Mouse (Mus musculus): ENCODE measurements at regions not wholly inside any gene's neighbourhood (a gene's known extent, or its start where the extent isn't known, plus 50 kb on each side); places are given as distances from the start of the nearest gene placed in this dataset.

- H3K27ac ChIP-seq, result no peak overlapping the region
- DNase-seq (ENCODE audit: low spot score) (no peak), ATAC-seq (ENCODE audit: low FRiP score) (no peak)
- no peaks in the 10 kb centered on the region for H3K4me1 ChIP-seq (replicated peaks; ENCODE audit: control insufficient read depth, insufficient read depth, low read length)
- H3K27me3 ChIP-seq (ENCODE audit: control insufficient read depth, insufficient read depth, low read length), result no peaks in the 10 kb centered on the region
- WGBS, result 84% methylated on average over 4 of the region's 4 CpGs
- H3K4me2 ChIP-seq (replicated peaks), result no peak overlapping the region
- no peak overlapping the region for H3K4me3 ChIP-seq (replicated peaks; ENCODE audit: low read length)
- H3K9me3 ChIP-seq (ENCODE audit: control insufficient read depth, low read length), result no peaks in the 10 kb centered on the region; the same call in 1 of the 2 replicates
- H3K9ac ChIP-seq, result no peak overlapping the region
- H3K36me3 ChIP-seq (replicated peaks; ENCODE audit: control insufficient read depth, insufficient read depth), result no peaks in the 10 kb centered on the region
These were observed 205.7 kb downstream of the Rpap3 start for GRCm38 (mm10) chr15:97499821-97500385.

GRCm38 (mm10) chr15:97499240-97499639 lies 206.4 kb downstream of the Rpap3 start:
- no peaks in the 10 kb centered on the region for H3K4me1 ChIP-seq (replicated peaks; ENCODE audit: control insufficient read depth, insufficient read depth, low read length)
- no peak overlapping the region for H3K4me2 ChIP-seq (replicated peaks)
- H3K27ac ChIP-seq, result no peak overlapping the region
- 86% methylated on average over 5 of the region's 5 CpGs for WGBS
- H3K36me3 ChIP-seq (replicated peaks; ENCODE audit: control insufficient read depth, insufficient read depth), result no peaks in the 10 kb centered on the region
- ATAC-seq (ENCODE audit: low FRiP score) (no peak), DNase-seq (ENCODE audit: low spot score) (no peak)
- H3K4me3 ChIP-seq (replicated peaks; ENCODE audit: low read length), result no peak overlapping the region
- H3K27me3 ChIP-seq (ENCODE audit: control insufficient read depth, insufficient read depth, low read length), result no peaks in the 10 kb centered on the region
- no peaks in the 10 kb centered on the region; the same call in 1 of the 2 replicates for H3K9me3 ChIP-seq (ENCODE audit: control insufficient read depth, low read length)
- H3K9ac ChIP-seq, result no peak overlapping the region

- H3K27ac ChIP-seq, result no peak overlapping the region
- H3K4me3 ChIP-seq (replicated peaks; ENCODE audit: low read length), result no peak overlapping the region
- no peak overlapping the region for H3K4me2 ChIP-seq (replicated peaks)
- H3K36me3 ChIP-seq (replicated peaks; ENCODE audit: control insufficient read depth, insufficient read depth), result no peaks in the 10 kb centered on the region
- H3K9ac ChIP-seq, result no peak overlapping the region
- no peaks in the 10 kb centered on the region for H3K27me3 ChIP-seq (ENCODE audit: control insufficient read depth, insufficient read depth, low read length)
- WGBS, result 92% methylated on average over 3 of the region's 3 CpGs
- H3K9me3 ChIP-seq (ENCODE audit: control insufficient read depth, low read length), result no peaks in the 10 kb centered on the region; the same call in 1 of the 2 replicates
- no peak for ATAC-seq (ENCODE audit: low FRiP score)
- no peak for DNase-seq (ENCODE audit: low spot score)
- no peaks in the 10 kb centered on the region for H3K4me1 ChIP-seq (replicated peaks; ENCODE audit: control insufficient read depth, insufficient read depth, low read length)
These were observed 207.2 kb downstream of the Rpap3 start for GRCm38 (mm10) chr15:97498375-97498774.

GRCm38 (mm10) chr15:97496026-97496425 lies 209.6 kb downstream of the Rpap3 start:
- H3K9me3 ChIP-seq (ENCODE audit: control insufficient read depth, low read length), result no peaks in the 10 kb centered on the region; the same call in 1 of the 2 replicates
- 88% methylated on average over 3 of the region's 3 CpGs for WGBS
- DNase-seq (ENCODE audit: low spot score), result no peak
- no peak overlapping the region for H3K4me3 ChIP-seq (replicated peaks; ENCODE audit: low read length)
- no peaks in the 10 kb centered on the region for H3K36me3 ChIP-seq (replicated peaks; ENCODE audit: control insufficient read depth, insufficient read depth)
- H3K4me2 ChIP-seq (replicated peaks), result no peak overlapping the region
- H3K27ac ChIP-seq, result no peak overlapping the region
- H3K9ac ChIP-seq, result no peak overlapping the region
- ATAC-seq (ENCODE audit: low FRiP score), result no peak
- H3K4me1 ChIP-seq (replicated peaks; ENCODE audit: control insufficient read depth, insufficient read depth, low read length), result no peaks in the 10 kb centered on the region
- no peaks in the 10 kb centered on the region for H3K27me3 ChIP-seq (ENCODE audit: control insufficient read depth, insufficient read depth, low read length)

- Histone ChIP-seq H3K9me3 (ENCODE audit: control insufficient read depth, low read length) (no peaks in the 10 kb centered on the region; the same call in 1 of the 2 replicates), H3K9ac (no peak overlapping the region), H3K4me1 (replicated peaks; ENCODE audit: control insufficient read depth, insufficient read depth, low read length) (no peaks in the 10 kb centered on the region), H3K27ac (no peak overlapping the region), H3K36me3 (replicated peaks; ENCODE audit: control insufficient read depth, insufficient read depth) (no peaks in the 10 kb centered on the region), H3K4me3 (replicated peaks; ENCODE audit: low read length) (no peak overlapping the region), H3K4me2 (replicated peaks) (no peak overlapping the region), H3K27me3 (ENCODE audit: control insufficient read depth, insufficient read depth, low read length) (no peaks in the 10 kb centered on the region)
- DNase-seq (ENCODE audit: low spot score) (no peak), ATAC-seq (ENCODE audit: low FRiP score) (no peak)
- 87% methylated on average over 5 of the region's 5 CpGs for WGBS
These were observed 212.3 kb downstream of the Rpap3 start for GRCm38 (mm10) chr15:97493340-97493739.

GRCm38 (mm10) chr15:97491796-97492195 lies 213.8 kb downstream of the Rpap3 start:
- no peak overlapping the region for H3K4me2 ChIP-seq (replicated peaks)
- no peak for DNase-seq (ENCODE audit: low spot score)
- H3K36me3 ChIP-seq (replicated peaks; ENCODE audit: control insufficient read depth, insufficient read depth), result no peaks in the 10 kb centered on the region
- ATAC-seq (ENCODE audit: low FRiP score), result no peak
- H3K4me3 ChIP-seq (replicated peaks; ENCODE audit: low read length), result no peak overlapping the region
- no peak overlapping the region for H3K27ac ChIP-seq
- no peaks in the 10 kb centered on the region for H3K27me3 ChIP-seq (ENCODE audit: control insufficient read depth, insufficient read depth, low read length)
- 69% methylated on average over 7 of the region's 7 CpGs for WGBS
- no peaks in the 10 kb centered on the region for H3K4me1 ChIP-seq (replicated peaks; ENCODE audit: control insufficient read depth, insufficient read depth, low read length)
- H3K9me3 ChIP-seq (ENCODE audit: control insufficient read depth, low read length), result no peaks in the 10 kb centered on the region; the same call in 1 of the 2 replicates
- H3K9ac ChIP-seq, result no peak overlapping the region

GRCm38 (mm10) chr15:97487425-97487824 lies 218.2 kb downstream of the Rpap3 start:
- Histone ChIP-seq H3K4me2 (replicated peaks) (no peak overlapping the region), H3K9ac (no peak overlapping the region), H3K4me3 (replicated peaks; ENCODE audit: low read length) (no peak overlapping the region), H3K4me1 (replicated peaks; ENCODE audit: control insufficient read depth, insufficient read depth, low read length) (no peaks in the 10 kb centered on the region), H3K36me3 (replicated peaks; ENCODE audit: control insufficient read depth, insufficient read depth) (no peaks in the 10 kb centered on the region), H3K27me3 (ENCODE audit: control insufficient read depth, insufficient read depth, low read length) (no peaks in the 10 kb centered on the region), H3K9me3 (ENCODE audit: control insufficient read depth, low read length) (no peaks in the 10 kb centered on the region), H3K27ac (no peak overlapping the region)
- 100% methylated on average over 2 of the region's 2 CpGs for WGBS
- no peak for ATAC-seq (ENCODE audit: low FRiP score)
- no peak for DNase-seq (ENCODE audit: low spot score)

GRCm38 (mm10) chr15:97471986-97472779 lies 225.1 kb upstream of the Amigo2 start:
- WGBS, result 90% methylated on average over 15 of the region's 15 CpGs
- no peak for ATAC-seq (ENCODE audit: low FRiP score)
- no peak overlapping the region for H3K4me3 ChIP-seq (replicated peaks; ENCODE audit: low read length)

GRCm38 (mm10) chr15:97471476-97471875 lies 224.4 kb upstream of the Amigo2 start:
- Histone ChIP-seq H3K4me2 (replicated peaks) (no peak overlapping the region), H3K4me3 (replicated peaks; ENCODE audit: low read length) (no peak overlapping the region), H3K27me3 (ENCODE audit: control insufficient read depth, insufficient read depth, low read length) (no peaks in the 10 kb centered on the region), H3K27ac (no peak overlapping the region), H3K4me1 (replicated peaks; ENCODE audit: control insufficient read depth, insufficient read depth, low read length) (no peaks in the 10 kb centered on the region), H3K9me3 (ENCODE audit: control insufficient read depth, low read length) (no peaks in the 10 kb centered on the region), H3K36me3 (replicated peaks; ENCODE audit: control insufficient read depth, insufficient read depth) (no peaks in the 10 kb centered on the region), H3K9ac (no peak overlapping the region)
- ATAC-seq (ENCODE audit: low FRiP score), result no peak
- DNase-seq (ENCODE audit: low spot score), result no peak
- WGBS, result 88% methylated on average over 4 of the region's 4 CpGs

More at GRCm38 (mm10) chr15:97471986-97472779, 225.1 kb upstream of the Amigo2 start:
- DNase-seq (ENCODE audit: low spot score), result no peak
- H3K4me2 ChIP-seq (replicated peaks), result no peak overlapping the region
- no peaks in the 10 kb centered on the region for H3K4me1 ChIP-seq (replicated peaks; ENCODE audit: control insufficient read depth, insufficient read depth, low read length)
- H3K36me3 ChIP-seq (replicated peaks; ENCODE audit: control insufficient read depth, insufficient read depth), result no peaks in the 10 kb centered on the region
- no peak overlapping the region for H3K27ac ChIP-seq
- H3K9me3 ChIP-seq (ENCODE audit: control insufficient read depth, low read length), result no peaks in the 10 kb centered on the region
- no peak overlapping the region for H3K9ac ChIP-seq
- H3K27me3 ChIP-seq (ENCODE audit: control insufficient read depth, insufficient read depth, low read length), result no peaks in the 10 kb centered on the region
